Mouse (Mus musculus): ENCODE data around the gene Ppp1r3c. TPM values are rescaled to one million over a fixed set of nuclear protein-coding genes. Genes with fewer than 3 reads are reported as not detected.
"Not testable (repeated sequence)": the region's sequence is repeated elsewhere in the genome, so short reads cannot be mapped to it uniquely, and the experiment has no call there.

Ppp1r3c gene
- total RNA-seq (2022): 10 to 100 TPM in 2 of 4 experiments, 1 to 10 TPM in 2; 3.0 to 17.5 (median 10.1) TPM

GRCm38 (mm10) chr19:36736537-36736936, at the start of gene Ppp1r3c:
Gene Ppp1r3c, minus strand, starts transcription at chr19:36736653.
- DNase-seq: peak; percentile 89

GRCm38 (mm10) chr19:36783179-36783578, 46.7 kb upstream of the Ppp1r3c start:
- DNase-seq: no peak

- no peak for DNase-seq
These were observed 46.1 kb upstream of the Ppp1r3c start for GRCm38 (mm10) chr19:36782591-36782990.

- no peak for DNase-seq
These were observed 45.5 kb upstream of the Ppp1r3c start for GRCm38 (mm10) chr19:36781996-36782395.

- no peak for DNase-seq
These were observed 43.9 kb upstream of the Ppp1r3c start for GRCm38 (mm10) chr19:36780375-36780774.

GRCm38 (mm10) chr19:36779765-36780164, 43.3 kb upstream of the Ppp1r3c start:
- no peak for DNase-seq

GRCm38 (mm10) chr19:36775531-36775930, 39.1 kb upstream of the Ppp1r3c start:
- no peak for DNase-seq

GRCm38 (mm10) chr19:36773716-36774459, 37.4 kb upstream of the Ppp1r3c start:
- no peak for DNase-seq

GRCm38 (mm10) chr19:36768084-36768483, 31.6 kb upstream of the Ppp1r3c start:
- DNase-seq: no peak

GRCm38 (mm10) chr19:36764451-36764850, 28.0 kb upstream of the Ppp1r3c start:
- DNase-seq: no peak

- DNase-seq: no peak
These were observed 12.5 kb upstream of the Ppp1r3c start for GRCm38 (mm10) chr19:36748996-36749395.

- DNase-seq: no peak
These were observed 5.9 kb upstream of the Ppp1r3c start for GRCm38 (mm10) chr19:36742331-36742730.

GRCm38 (mm10) chr19:36739566-36740211, 3.2 kb upstream of the Ppp1r3c start:
- no peak for DNase-seq

GRCm38 (mm10) chr19:36738009-36738408, 1.6 kb upstream of the Ppp1r3c start:
- DNase-seq: no peak

- no peak for DNase-seq
These were observed 634 bp upstream of the Ppp1r3c start for GRCm38 (mm10) chr19:36737087-36737486.

GRCm38 (mm10) chr19:36734308-36735038, 2.0 kb downstream of the Ppp1r3c start:
- no peak for DNase-seq

- DNase-seq: no peak
These were observed 3.1 kb downstream of the Ppp1r3c start for GRCm38 (mm10) chr19:36733191-36733943.

- no peak for DNase-seq
These were observed 5.1 kb downstream of the Ppp1r3c start for GRCm38 (mm10) chr19:36731310-36731709.

- DNase-seq: not testable (repeated sequence)
These were observed 6.0 kb downstream of the Ppp1r3c start for GRCm38 (mm10) chr19:36730414-36730813.

GRCm38 (mm10) chr19:36728741-36729460, 7.6 kb downstream of the Ppp1r3c start:
- DNase-seq: no peak

- DNase-seq: no peak
These were observed 11.5 kb downstream of the Ppp1r3c start for GRCm38 (mm10) chr19:36724970-36725369.

GRCm38 (mm10) chr19:36721139-36721538, 15.3 kb downstream of the Ppp1r3c start:
- no peak for DNase-seq

Measured in adrenal gland, adult 8-10 months (tissue).